Mouse (Mus musculus): ENCODE measurements around the gene Ackr4.

- TF ChIP-seq CTCF (IDR thresholded peaks at IDR 0.05; ENCODE audit: control insufficient read depth, insufficient read depth, insufficient read length) (no peak), USF1 (IDR thresholded peaks at IDR 0.05; ENCODE audit: low read depth) (no peak), MYOD1 (IDR thresholded peaks at IDR 0.05; ENCODE audit: control insufficient read depth, insufficient read length, low read depth) (no peak), MYOG (IDR thresholded peaks at IDR 0.05; ENCODE audit: control insufficient read depth, extremely low read depth, insufficient read length) (no peak), CEBPB (IDR thresholded peaks at IDR 0.05; ENCODE audit: low read depth) (no peak), MAX (IDR thresholded peaks at IDR 0.05) (no peak)
Observed at GRCm38 (mm10) chr9:104104986-104105385, 21.7 kb downstream of the Ackr4 start.
